Comparison of ENCODE assay signal across 8 mouse cellular contexts in the genomic region with DNA sequence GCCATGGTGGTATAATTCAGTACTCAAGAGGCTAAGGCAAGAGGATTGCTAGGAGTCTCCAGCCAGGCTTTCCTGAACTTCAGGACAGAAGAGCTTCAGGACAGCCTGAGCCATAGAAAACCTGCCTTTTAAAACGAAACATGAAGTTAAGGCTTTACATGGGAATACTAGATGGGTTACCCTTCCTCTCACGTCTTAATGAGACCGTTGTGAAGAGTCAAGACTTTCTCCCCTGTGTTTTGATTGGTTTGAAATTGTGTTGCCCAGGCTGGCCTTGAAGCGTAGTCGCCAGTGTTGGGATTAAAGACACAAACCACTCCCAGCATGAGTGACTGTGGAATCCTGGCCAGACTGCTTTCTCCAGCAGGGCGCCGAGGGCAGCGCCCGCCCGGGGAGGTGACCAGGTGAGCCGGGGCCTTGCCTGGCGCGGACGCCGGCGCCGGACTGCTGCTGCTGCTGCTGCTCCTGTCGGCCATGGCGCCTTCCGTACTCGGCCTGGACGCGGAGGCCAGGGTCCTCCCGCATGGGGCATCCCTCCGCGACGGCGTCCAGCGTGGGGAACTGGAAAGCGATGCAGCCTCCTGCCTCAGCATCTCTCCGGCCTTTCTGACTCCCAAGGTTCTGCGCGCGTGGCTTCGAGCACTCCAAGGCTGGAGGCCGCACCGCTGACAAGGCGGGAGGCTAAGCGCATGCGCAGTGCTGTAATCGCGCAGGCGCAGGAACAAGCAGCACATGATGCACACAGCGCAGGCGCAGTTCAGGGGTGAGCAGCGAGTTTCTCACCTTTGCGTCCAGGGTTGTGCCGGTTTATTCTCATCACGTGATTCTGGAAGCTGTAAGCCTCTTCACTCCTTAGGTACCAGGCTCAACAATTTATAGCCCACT. TPM values are rescaled to one million over a fixed set of nuclear protein-coding genes. Genes with fewer than 3 reads are reported as not detected.
DNase-seq lines count a peak whose midpoint lies in the region; ATAC-seq and TF ChIP-seq lines count a peak whose summit lies in the region.

No protein-coding gene starts in this region.

- TF ChIP-seq CTCF in lung, postnatal 0 days (IDR thresholded peaks at IDR 0.05): no peak

- no peak overlapping the region for H3K27ac ChIP-seq in heart, embryonic 16.5 days (ENCODE audit: low read length)
- H3K27ac ChIP-seq in embryonic facial prominence, embryonic 13.5 days: no peak overlapping the region
- H3K27ac ChIP-seq in limb, embryonic 11.5 days (replicated peaks; ENCODE audit: low read depth, low read length): no peak overlapping the region
- H3K27ac ChIP-seq in stomach, embryonic 14.5 days (ENCODE audit: low read length): no peak overlapping the region
- H3K27ac ChIP-seq in lung, postnatal 0 days (ENCODE audit: low read length): no peak overlapping the region

- H3K9ac ChIP-seq in heart, embryonic 16.5 days (ENCODE audit: low read length): no peak overlapping the region
- no peak overlapping the region for H3K9ac ChIP-seq in embryonic facial prominence, embryonic 13.5 days
- no peak overlapping the region for H3K9ac ChIP-seq in limb, embryonic 11.5 days (ENCODE audit: low read length)
- H3K9ac ChIP-seq in stomach, embryonic 14.5 days (replicated peaks; ENCODE audit: low read depth, low read length): no peak overlapping the region
- no peak overlapping the region for H3K9ac ChIP-seq in lung, postnatal 0 days (replicated peaks; ENCODE audit: low read depth)

- WGBS in heart, embryonic 16.5 days: 84% methylated on average over 49 of the region's 49 CpGs
- WGBS in embryonic facial prominence, embryonic 13.5 days: 86% methylated on average over 49 of the region's 49 CpGs
- 86% methylated on average over 49 of the region's 49 CpGs for WGBS in limb, embryonic 11.5 days
- WGBS in stomach, embryonic 14.5 days: 83% methylated on average over 49 of the region's 49 CpGs
- WGBS in lung, postnatal 0 days: 83% methylated on average over 49 of the region's 49 CpGs

- H3K4me2 ChIP-seq in heart, embryonic 16.5 days (ENCODE audit: low read depth, low read length): no peak overlapping the region
- no peak overlapping the region for H3K4me2 ChIP-seq in embryonic facial prominence, embryonic 13.5 days
- H3K4me2 ChIP-seq in limb, embryonic 11.5 days (ENCODE audit: low read depth, severe bottlenecking): no peak overlapping the region
- H3K4me2 ChIP-seq in stomach, embryonic 14.5 days (replicated peaks; ENCODE audit: low read depth, low read length): no peak overlapping the region
- H3K4me2 ChIP-seq in lung, postnatal 0 days (replicated peaks; ENCODE audit: low read depth, low read length): no peak overlapping the region

- TF ChIP-seq EP300 in lung, postnatal 0 days (IDR thresholded peaks at IDR 0.05): no peak

- peaks cover 58% of the 10 kb centered on the region for H3K36me3 ChIP-seq in heart, embryonic 16.5 days (ENCODE audit: control insufficient read depth, insufficient read depth)
- peaks cover 74% of the 10 kb centered on the region for H3K36me3 ChIP-seq in embryonic facial prominence, embryonic 13.5 days
- H3K36me3 ChIP-seq in limb, embryonic 11.5 days (ENCODE audit: control insufficient read depth, insufficient read depth, low read length): peaks cover 41% of the 10 kb centered on the region
- peaks cover 63% of the 10 kb centered on the region for H3K36me3 ChIP-seq in stomach, embryonic 14.5 days (ENCODE audit: control insufficient read depth, insufficient read depth, low read length)
- H3K36me3 ChIP-seq in lung, postnatal 0 days (ENCODE audit: insufficient read depth, low read length): peaks cover 42% of the 10 kb centered on the region

- no peak overlapping the region for H3K4me3 ChIP-seq in heart, embryonic 16.5 days (ENCODE audit: low read length)
- H3K4me3 ChIP-seq in embryonic facial prominence, embryonic 13.5 days: no peak overlapping the region
- no peak overlapping the region for H3K4me3 ChIP-seq in limb, embryonic 11.5 days (ENCODE audit: low read depth, low read length)
- no peak overlapping the region for H3K4me3 ChIP-seq in stomach, embryonic 14.5 days (ENCODE audit: low read depth, low read length)
- H3K4me3 ChIP-seq in lung, postnatal 0 days (ENCODE audit: low read depth, low read length): no peak overlapping the region

- H3K9me3 ChIP-seq in heart, embryonic 16.5 days (replicated peaks; ENCODE audit: control insufficient read depth, low read length): no peaks in the 10 kb centered on the region
- no peaks in the 10 kb centered on the region for H3K9me3 ChIP-seq in embryonic facial prominence, embryonic 13.5 days
- H3K9me3 ChIP-seq in limb, embryonic 11.5 days (ENCODE audit: control insufficient read depth, low read length): no peaks in the 10 kb centered on the region
- no peaks in the 10 kb centered on the region for H3K9me3 ChIP-seq in stomach, embryonic 14.5 days (ENCODE audit: control insufficient read depth, low read depth, low read length)
- no peaks in the 10 kb centered on the region for H3K9me3 ChIP-seq in lung, postnatal 0 days (ENCODE audit: low read length)

- H3K4me1 ChIP-seq in heart, embryonic 16.5 days (ENCODE audit: control insufficient read depth, insufficient read depth, low read length): peaks cover 32% of the 10 kb centered on the region
- peaks cover 25% of the 10 kb centered on the region for H3K4me1 ChIP-seq in embryonic facial prominence, embryonic 13.5 days
- peaks cover under 1% of the 10 kb centered on the region for H3K4me1 ChIP-seq in limb, embryonic 11.5 days (ENCODE audit: control insufficient read depth, insufficient read depth, low read length)
- H3K4me1 ChIP-seq in stomach, embryonic 14.5 days (ENCODE audit: control insufficient read depth, insufficient read depth, low read length): peaks cover 15% of the 10 kb centered on the region
- no peaks in the 10 kb centered on the region; the same call in 1 of the 2 replicates for H3K4me1 ChIP-seq in lung, postnatal 0 days (ENCODE audit: insufficient read depth, low read depth, low read length)

- peak; percentile 19; the same call in 1 of the 2 replicates for ATAC-seq in heart, embryonic 16.5 days (replicated peaks; ENCODE audit: extremely low read depth, insufficient read depth, low FRiP score)
- peak; percentile 33; the same call in 1 of the 2 replicates for ATAC-seq in embryonic facial prominence, embryonic 13.5 days (ENCODE audit: insufficient number of reproducible peaks, insufficient read depth, low FRiP score, low TSS enrichment, low read depth)
- peak; percentile 33; the same call in 1 of the 2 replicates for ATAC-seq in limb, embryonic 11.5 days (ENCODE audit: insufficient number of reproducible peaks, low FRiP score, low TSS enrichment, low read depth)
- peak; percentile 33; the same call in 1 of the 2 replicates for ATAC-seq in stomach, embryonic 14.5 days (ENCODE audit: insufficient number of reproducible peaks, insufficient read depth, low FRiP score, low read depth)
- no peak for ATAC-seq in lung, postnatal 0 days

- no peaks in the 10 kb centered on the region for H3K27me3 ChIP-seq in heart, embryonic 16.5 days (ENCODE audit: control insufficient read depth, insufficient read depth, low read length)
- H3K27me3 ChIP-seq in embryonic facial prominence, embryonic 13.5 days: no peaks in the 10 kb centered on the region
- no peaks in the 10 kb centered on the region for H3K27me3 ChIP-seq in limb, embryonic 11.5 days (ENCODE audit: control insufficient read depth, insufficient read depth, low read length)
- H3K27me3 ChIP-seq in stomach, embryonic 14.5 days (ENCODE audit: control insufficient read depth, insufficient read depth, low read length): no peaks in the 10 kb centered on the region
- H3K27me3 ChIP-seq in lung, postnatal 0 days (replicated peaks; ENCODE audit: insufficient read depth, low read length): no peaks in the 10 kb centered on the region

- no peak for DNase-seq in heart, adult 9 months (ENCODE audit: low spot score in 2 of 2)
- DNase-seq in limb, embryonic 11.5 days (ENCODE audit: low spot score): no peak
- no peak for DNase-seq in right cerebral cortex, postnatal 4 days
- no peak for DNase-seq in spleen, postnatal 36 days (ENCODE audit: low spot score in 2 of 2)
- no peak for DNase-seq in lung, postnatal 0 days (ENCODE audit: low spot score)

RNA-seq across cellular contexts. Expression of gene Msh4, which starts 0.4 kb away (rescaled TPM):
- polyA plus RNA-seq in heart, embryonic 16.5 days (2015; fragmentation: Nextera tagmentation; extraction: Ambion mirVana): 0.12 TPM in 2 replicates
- polyA plus RNA-seq in embryonic facial prominence, embryonic 13.5 days (2015; fragmentation: Nextera tagmentation; extraction: Ambion mirVana): 0.10 and 0.18 TPM in 2 replicates
- 0.11 TPM in 1 of 2 replicates, not detected in the other for polyA plus RNA-seq in limb, embryonic 11.5 days (2014; fragmentation: Nextera tagmentation; extraction: Ambion mirVana)
- 0.07 and 0.22 TPM in 2 replicates for polyA plus RNA-seq in stomach, embryonic 14.5 days (2014; fragmentation: Nextera tagmentation; extraction: Ambion mirVana)
- 0.04 and 0.08 TPM in 2 replicates for polyA plus RNA-seq in lung, postnatal 0 days (2015; fragmentation: Nextera tagmentation; extraction: Ambion mirVana)

RNA-seq across cellular contexts. Expression of gene Rabggtb, which starts 7.3 kb away (rescaled TPM):
- 56.9 and 64.3 TPM in 2 replicates for polyA plus RNA-seq in heart, embryonic 16.5 days (2015; fragmentation: Nextera tagmentation; extraction: Ambion mirVana)
- 50.9 and 53.1 TPM in 2 replicates for polyA plus RNA-seq in embryonic facial prominence, embryonic 13.5 days (2015; fragmentation: Nextera tagmentation; extraction: Ambion mirVana)
- polyA plus RNA-seq in limb, embryonic 11.5 days (2014; fragmentation: Nextera tagmentation; extraction: Ambion mirVana): 41.8 and 49.5 TPM in 2 replicates
- 51.2 and 59.9 TPM in 2 replicates for polyA plus RNA-seq in stomach, embryonic 14.5 days (2014; fragmentation: Nextera tagmentation; extraction: Ambion mirVana)
- 28.3 and 29.0 TPM in 2 replicates for polyA plus RNA-seq in lung, postnatal 0 days (2015; fragmentation: Nextera tagmentation; extraction: Ambion mirVana)

RNA-seq across cellular contexts. Expression of gene Acadm, which starts 38.9 kb away (rescaled TPM):
- 335 and 384 TPM in 2 replicates for polyA plus RNA-seq in heart, embryonic 16.5 days (2015; fragmentation: Nextera tagmentation; extraction: Ambion mirVana)
- 65.6 and 72.2 TPM in 2 replicates for polyA plus RNA-seq in embryonic facial prominence, embryonic 13.5 days (2015; fragmentation: Nextera tagmentation; extraction: Ambion mirVana)
- polyA plus RNA-seq in limb, embryonic 11.5 days (2014; fragmentation: Nextera tagmentation; extraction: Ambion mirVana): 42.5 and 43.9 TPM in 2 replicates
- polyA plus RNA-seq in stomach, embryonic 14.5 days (2014; fragmentation: Nextera tagmentation; extraction: Ambion mirVana): 73.6 and 76.7 TPM in 2 replicates
- 68.9 and 75.9 TPM in 2 replicates for polyA plus RNA-seq in lung, postnatal 0 days (2015; fragmentation: Nextera tagmentation; extraction: Ambion mirVana)
